Mouse (Mus musculus) MN1 (cell line): ENCODE results near the gene Tnik.
A peak's percentile ranks its signal among the peaks of the same experiment; 100 is the strongest.

Source experiments
- DNase-seq: peaks from one replicate; pipeline ENCODE4 v3.0.0-alpha.2; 2016; ENCODE audit warnings: low spot score

The Tnik gene

GRCm38 (mm10) chr3:28626816-28627215, 363.8 kb downstream of the Tnik start:
- no peak for DNase-seq

- DNase-seq = no peak
Observed at GRCm38 (mm10) chr3:28636778-28637177, 373.8 kb downstream of the Tnik start.

GRCm38 (mm10) chr3:28638957-28639356, 375.9 kb downstream of the Tnik start:
- DNase-seq = peak; percentile 50

GRCm38 (mm10) chr3:28643252-28643947, 380.4 kb downstream of the Tnik start:
- no peak for DNase-seq

- no peak for DNase-seq
Observed at GRCm38 (mm10) chr3:28652574-28652973, 389.6 kb downstream of the Tnik start.

GRCm38 (mm10) chr3:28653043-28653442, 390.0 kb downstream of the Tnik start:
- DNase-seq = no peak

GRCm38 (mm10) chr3:28654740-28655139, 391.7 kb downstream of the Tnik start:
- DNase-seq = no peak

GRCm38 (mm10) chr3:28658349-28658748, 395.3 kb downstream of the Tnik start:
- DNase-seq = no peak

- DNase-seq = no peak
Observed at GRCm38 (mm10) chr3:28680851-28681250, 417.8 kb downstream of the Tnik start.

GRCm38 (mm10) chr3:28681866-28682265, 418.9 kb downstream of the Tnik start:
- no peak for DNase-seq

- no peak for DNase-seq
Observed at GRCm38 (mm10) chr3:28682411-28682810, 419.4 kb downstream of the Tnik start.

GRCm38 (mm10) chr3:28685510-28685909, 422.5 kb downstream of the Tnik start:
- no peak for DNase-seq

- no peak for DNase-seq
Observed at GRCm38 (mm10) chr3:28694811-28695210, 431.8 kb downstream of the Tnik start.

GRCm38 (mm10) chr3:28695608-28696007, 432.6 kb downstream of the Tnik start:
- DNase-seq = no peak

- DNase-seq = no peak
Observed at GRCm38 (mm10) chr3:28696162-28696561, 433.1 kb downstream of the Tnik start.

- no peak for DNase-seq
Observed at GRCm38 (mm10) chr3:28697797-28698196, 434.8 kb downstream of the Tnik start, which contains the start of gene Slc2a2. Gene Slc2a2, plus strand, starts transcription at chr3:28697903.

GRCm38 (mm10) chr3:28699601-28700000, 436.6 kb downstream of the Tnik start:
- no peak for DNase-seq

- no peak for DNase-seq
Observed at GRCm38 (mm10) chr3:28705522-28706137, 442.6 kb downstream of the Tnik start.

- no peak for DNase-seq
Observed at GRCm38 (mm10) chr3:28706736-28707135, 443.7 kb downstream of the Tnik start.

- DNase-seq = peak; percentile 53
Observed at GRCm38 (mm10) chr3:28709740-28710139, 446.7 kb downstream of the Tnik start.

GRCm38 (mm10) chr3:28713913-28714698, 451.1 kb downstream of the Tnik start:
- no peak for DNase-seq

- no peak for DNase-seq
Observed at GRCm38 (mm10) chr3:28718521-28718920, 455.5 kb downstream of the Tnik start.

GRCm38 (mm10) chr3:28721218-28721617, 458.2 kb downstream of the Tnik start:
- no peak for DNase-seq
